Mouse (Mus musculus) thymus, adult 2 months (tissue): ENCODE data around the gene Atp12a. TPM values are rescaled to one million over a fixed set of nuclear protein-coding genes. Genes with fewer than 3 reads are reported as not detected.

Experiments
- DNase-seq: peaks from one replicate; pipeline ENCODE4 v3.0.0; 2021
- H3K27ac ChIP-seq: fragments of 200-500 bp; 2 replicates; pipeline ENCODE4 v1.5.1; 2012; ENCODE audit warnings: low read length, control low read depth; ENCODE audit not compliant: control insufficient read depth, insufficient read depth
- H3K27me3 ChIP-seq: fragments of 200-500 bp; 2 replicates; pipeline ENCODE4 v1.6.1; 2012; ENCODE audit warnings: mild to moderate bottlenecking, low read length, moderate library complexity, mixed read lengths; ENCODE audit not compliant: control insufficient read depth, insufficient read depth
- H3K36me3 ChIP-seq: fragments of 200-500 bp; 2 replicates; pipeline ENCODE4 v1.6.1; 2012; ENCODE audit warnings: mild to moderate bottlenecking, low read length, moderate library complexity; ENCODE audit not compliant: control insufficient read depth, insufficient read depth
- H3K4me1 ChIP-seq: fragments of 200-500 bp; replicated peaks from 2 replicates; pipeline ENCODE4 v1.6.1; 2012; ENCODE audit warnings: low read length; ENCODE audit not compliant: control insufficient read depth, insufficient read depth
- H3K4me3 ChIP-seq: fragments of 200-500 bp; 2 replicates; pipeline ENCODE4 v1.5.1; 2012; ENCODE audit warnings: mild to moderate bottlenecking, low read length, control low read depth, moderate library complexity; ENCODE audit not compliant: control insufficient read depth, insufficient read depth
- CTCF ChIP-seq: fragments of 200-500 bp; IDR thresholded peaks from 2 replicates; pipeline ENCODE4 v1.5.1; 2012; ENCODE audit warnings: mild to moderate bottlenecking, control low read depth, low read length, moderate library complexity, borderline replicate concordance; ENCODE audit not compliant: control insufficient read depth, poor library complexity, insufficient read depth; ENCODE audit errors: extremely low read depth
- POLR2A ChIP-seq: fragments of 200-500 bp; IDR thresholded peaks from 2 replicates; pipeline ENCODE4 v1.6.1; 2012; ENCODE audit warnings: mild to moderate bottlenecking, low read length, control low read depth, moderate library complexity; ENCODE audit not compliant: control insufficient read depth, poor library complexity, insufficient read depth; ENCODE audit errors: extremely low read depth
- WGBS: fragments of 180-500 bp; shearing (Covaris S2); methylation state at CpG from one replicate; pipeline ENCODE4 v1.1.7; 2018; 5-methylcytosine and 5-hydroxymethylcytosine counted together
- polyA plus RNA-seq: library from polyadenylated mRNA; depleted of rRNA; stranded (reverse); fragments of >200 nt; gene quantifications from 2 replicates; pipeline ENCODE4 v1.2.3, GENCODE M21; 2012

The Atp12a gene
- polyA plus RNA-seq, 1 experiment: 0.69 TPM

DNA sequence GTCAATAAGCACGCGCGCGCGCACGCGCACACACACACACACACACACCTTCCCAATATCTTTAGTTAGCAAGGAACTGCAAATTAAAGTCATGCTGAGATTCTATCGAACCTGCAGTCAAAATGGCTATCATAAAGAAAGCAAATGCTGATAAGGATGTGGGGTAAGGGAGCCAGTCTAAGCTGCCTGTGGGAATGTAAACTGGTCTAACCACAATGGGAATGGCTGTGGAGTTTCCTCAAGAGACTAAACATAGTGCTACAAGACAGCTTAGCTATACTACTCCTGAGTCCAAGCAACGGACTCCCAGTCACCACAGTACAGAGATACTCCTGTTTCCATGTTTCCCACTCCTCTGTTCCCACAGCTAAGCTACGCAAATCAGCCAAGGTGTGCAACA lies 28.8 kb upstream of the Atp12a start:
- no peak overlapping the region for H3K4me3 ChIP-seq
- no peak overlapping the region for H3K27ac ChIP-seq
- DNase-seq: no peak
- WGBS: 92% methylated on average over 10 of the region's 10 CpGs
- no peaks in the 10 kb centered on the region for H3K4me1 ChIP-seq
- no peaks in the 10 kb centered on the region for H3K27me3 ChIP-seq
- TF ChIP-seq POLR2A (no peak), CTCF (no peak)
- no peaks in the 10 kb centered on the region for H3K36me3 ChIP-seq

DNA sequence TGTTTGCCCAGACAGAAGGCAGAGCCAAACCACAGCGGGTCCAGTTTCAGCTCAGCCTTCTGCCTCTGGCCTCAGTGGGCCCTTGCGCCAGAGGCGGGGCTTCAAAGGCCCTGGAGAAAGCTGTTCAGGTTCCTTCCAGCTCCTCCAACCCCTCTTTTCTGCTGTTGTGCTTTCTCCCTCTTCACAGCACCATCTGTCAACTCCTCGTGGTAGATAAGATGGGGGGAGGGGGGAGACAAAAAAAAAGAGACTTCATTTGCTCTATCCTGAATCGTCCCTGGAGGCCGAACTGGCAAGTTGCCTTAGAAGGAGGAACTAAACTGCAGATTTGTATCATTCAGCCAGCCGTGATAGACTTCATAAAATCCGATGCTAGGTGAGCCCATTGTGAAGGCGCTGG lies 27.8 kb upstream of the Atp12a start:
- no peak for TF ChIP-seq POLR2A
- no peak for TF ChIP-seq CTCF
- Histone ChIP-seq H3K4me1 (no peaks in the 10 kb centered on the region), H3K4me3 (no peak overlapping the region), H3K36me3 (no peaks in the 10 kb centered on the region), H3K27ac (no peak overlapping the region), H3K27me3 (no peaks in the 10 kb centered on the region)
- DNase-seq: no peak
- WGBS: 51% methylated on average over 9 of the region's 9 CpGs

DNA sequence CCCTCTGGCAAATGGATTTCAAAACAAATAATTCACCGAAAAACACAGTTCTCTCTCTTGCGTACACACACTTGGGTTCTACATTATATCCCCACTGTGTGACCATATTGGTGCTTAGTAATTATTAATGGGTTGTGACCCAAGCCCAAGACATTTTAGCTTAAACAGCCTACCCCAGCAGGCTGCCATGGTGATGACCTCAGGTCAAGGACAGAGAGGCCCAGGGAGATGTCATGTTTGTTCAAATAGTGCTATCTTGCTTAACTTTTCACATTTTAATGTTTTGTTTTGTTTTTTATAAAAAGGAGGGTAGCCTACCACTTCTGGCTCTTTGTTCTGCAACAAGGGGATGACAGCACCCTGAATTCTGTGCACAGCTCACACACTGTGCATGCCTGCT lies 27.2 kb upstream of the Atp12a start:
- DNase-seq: no peak
- Histone ChIP-seq H3K36me3 (no peaks in the 10 kb centered on the region), H3K4me1 (no peaks in the 10 kb centered on the region), H3K27me3 (no peaks in the 10 kb centered on the region), H3K27ac (no peak overlapping the region), H3K4me3 (no peak overlapping the region)
- TF ChIP-seq POLR2A (no peak), CTCF (no peak)
- 93% methylated on average over 2 of the region's 2 CpGs for WGBS

DNA sequence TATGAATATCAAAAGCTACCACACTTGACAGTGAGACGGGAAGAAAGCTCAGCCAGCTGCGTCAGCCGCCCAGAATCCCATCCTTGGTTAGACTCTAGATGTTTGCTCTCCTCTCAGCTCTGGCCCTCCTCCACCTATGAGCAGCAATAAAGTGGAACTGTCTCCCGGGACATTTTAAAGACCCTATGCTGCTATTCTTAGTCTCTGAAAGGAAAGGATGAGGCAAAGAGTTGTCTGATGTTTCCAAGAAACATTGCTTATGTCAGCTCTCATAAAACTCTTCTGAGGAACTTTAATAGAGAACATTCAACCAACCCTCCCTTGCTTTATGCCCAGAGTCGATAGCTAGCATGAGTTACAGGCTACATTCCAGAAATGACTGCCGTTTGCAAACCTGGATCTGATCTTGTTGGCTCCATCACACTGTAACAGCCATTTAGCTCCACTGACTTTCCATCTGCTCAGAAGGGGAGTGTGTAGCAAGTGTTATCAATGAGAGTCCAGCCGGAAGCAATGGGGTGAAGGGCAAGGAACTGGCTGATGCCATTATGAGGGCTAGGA lies 25.9 kb upstream of the Atp12a start:
- DNase-seq: no peak
- no peaks in the 10 kb centered on the region for H3K36me3 ChIP-seq
- H3K4me3 ChIP-seq: no peak overlapping the region
- TF ChIP-seq POLR2A (no peak), CTCF (no peak)
- no peaks in the 10 kb centered on the region for H3K27me3 ChIP-seq
- no peaks in the 10 kb centered on the region for H3K4me1 ChIP-seq
- WGBS: 93% methylated on average over 7 of the region's 7 CpGs
- no peak overlapping the region for H3K27ac ChIP-seq

DNA sequence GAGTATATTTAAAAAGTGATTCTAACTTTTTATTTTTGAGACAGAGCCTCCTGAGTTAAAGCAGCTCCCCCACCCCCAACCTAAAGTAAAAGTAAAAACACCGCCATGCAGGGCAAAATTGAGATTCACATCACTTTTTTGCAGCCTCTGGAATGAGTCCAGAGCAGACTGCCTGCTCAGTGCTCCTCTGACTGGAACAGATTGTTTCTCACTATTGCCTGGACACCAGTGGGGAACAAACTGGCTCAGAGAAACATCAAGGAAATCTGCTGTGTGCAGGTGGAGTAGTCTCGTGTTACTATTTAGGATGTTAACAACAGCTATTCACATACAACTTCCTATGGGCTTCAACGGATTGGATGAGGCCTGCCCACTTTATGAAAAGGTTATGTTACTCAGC lies 16.2 kb upstream of the Atp12a start:
- Histone ChIP-seq H3K27ac (no peak overlapping the region), H3K36me3 (no peaks in the 10 kb centered on the region), H3K27me3 (no peaks in the 10 kb centered on the region), H3K4me1 (no peaks in the 10 kb centered on the region), H3K4me3 (no peak overlapping the region)
- WGBS: 81% methylated on average over 3 of the region's 3 CpGs
- DNase-seq: no peak
- TF ChIP-seq POLR2A: no peak
- no peak for TF ChIP-seq CTCF

GRCm38 (mm10) chr14:56349541-56349940 lies 15.3 kb upstream of the Atp12a start:
- H3K4me3 ChIP-seq: no peak overlapping the region
- TF ChIP-seq POLR2A (no peak), CTCF (no peak)

More at GRCm38 (mm10) chr14:56349541-56349940, 15.3 kb upstream of the Atp12a start:
- no peaks in the 10 kb centered on the region for H3K4me1 ChIP-seq
- DNase-seq: no peak
- 93% methylated on average over 2 of the region's 2 CpGs for WGBS
- H3K27me3 ChIP-seq: no peaks in the 10 kb centered on the region
- H3K36me3 ChIP-seq: no peaks in the 10 kb centered on the region
- no peak overlapping the region for H3K27ac ChIP-seq
